Mouse (Mus musculus) stomach, embryonic 15.5 days (tissue): ENCODE measurements around the gene Mier2. TPM values are rescaled to one million over a fixed set of nuclear protein-coding genes. Genes with fewer than 3 reads are reported as not detected.

ENCODE experiments used
- ATAC-seq: fragments of 200-750 bp; cut with Nextera tagmentation; 2 replicates; pipeline ENCODE4 v1.8.0; 2017; ENCODE audit warnings: low read depth, moderate number of reproducible peaks, moderate TSS enrichment; ENCODE audit not compliant: insufficient read depth, low FRiP score
- H3K27ac ChIP-seq: fragments of 300-500 bp; sonication (generic); 2 replicates; pipeline ENCODE4 v1.5.1; 2015; ENCODE audit warnings: mild to moderate bottlenecking, inconsistent platforms
- H3K27me3 ChIP-seq: fragments of 300-500 bp; sonication (generic); replicated peaks from 2 replicates; pipeline ENCODE4 v1.6.1; 2015; ENCODE audit warnings: inconsistent platforms
- H3K36me3 ChIP-seq: fragments of 300-500 bp; sonication (generic); 2 replicates; pipeline ENCODE4 v1.6.1; 2015; ENCODE audit warnings: inconsistent platforms
- H3K4me1 ChIP-seq: fragments of 300-500 bp; sonication (generic); 2 replicates; pipeline ENCODE4 v1.6.1; 2015; ENCODE audit warnings: inconsistent platforms
- H3K4me2 ChIP-seq: fragments of 300-500 bp; sonication (generic); 2 replicates; pipeline ENCODE4 v1.6.1; 2015; ENCODE audit warnings: mild to moderate bottlenecking, inconsistent platforms
- H3K4me3 ChIP-seq: fragments of 300-500 bp; sonication (generic); replicated peaks from 2 replicates; pipeline ENCODE4 v1.5.1; 2015; ENCODE audit warnings: inconsistent platforms
- H3K9ac ChIP-seq: fragments of 300-500 bp; sonication (generic); 2 replicates; pipeline ENCODE4 v1.6.1; 2015; ENCODE audit warnings: inconsistent platforms
- H3K9me3 ChIP-seq: fragments of 300-500 bp; sonication (generic); 2 replicates; pipeline ENCODE4 v1.6.1; 2016; ENCODE audit warnings: inconsistent platforms
- WGBS: fragments of 180-500 bp; shearing (Covaris S2); methylation state at CpG from one replicate; pipeline ENCODE4 v1.1.7; 2015; 5-methylcytosine and 5-hydroxymethylcytosine counted together
- polyA plus RNA-seq: library from polyadenylated mRNA; unstranded; fragments of >200 nt; fragmentation: Nextera tagmentation; extraction: Ambion mirVana; gene quantifications from 2 replicates; pipeline ENCODE4 v1.2.1, GENCODE M21; 2015

Mier2 gene
- polyA plus RNA-seq, 1 experiment from 2014 or later, result 50.1 TPM

DNA sequence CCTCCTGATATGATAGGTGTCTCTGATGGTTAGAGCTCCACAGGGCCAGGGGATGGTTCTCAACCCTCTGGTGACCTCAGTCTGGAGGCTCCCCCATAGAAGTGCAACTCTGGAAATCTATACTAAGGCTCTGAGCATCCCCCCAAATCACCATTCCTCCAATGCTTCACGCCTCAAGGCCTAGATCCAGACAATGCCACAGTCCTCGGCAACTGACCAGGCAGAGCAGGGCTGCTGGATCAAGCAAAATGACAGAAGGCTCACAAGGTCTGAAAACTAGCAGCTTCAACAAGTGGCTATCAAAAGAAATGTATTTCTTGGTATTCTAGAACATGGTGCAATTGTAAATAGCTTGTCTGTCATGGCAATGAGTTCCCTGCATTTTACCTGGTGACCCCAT is 17.2 kb downstream of the Mier2 start:
- no peak for ATAC-seq
- no peak overlapping the region for H3K4me3 ChIP-seq
- no peaks in the 10 kb centered on the region for H3K27me3 ChIP-seq
- no peak overlapping the region for H3K27ac ChIP-seq
- 82% methylated on average over 2 of the region's 2 CpGs for WGBS
- peaks cover 32% of the 10 kb centered on the region for H3K36me3 ChIP-seq
- no peaks in the 10 kb centered on the region for H3K9me3 ChIP-seq
- H3K4me2 ChIP-seq, result no peak overlapping the region
- peaks cover 12% of the 10 kb centered on the region; the same call in 1 of the 2 replicates for H3K4me1 ChIP-seq
- H3K9ac ChIP-seq, result no peak overlapping the region

DNA sequence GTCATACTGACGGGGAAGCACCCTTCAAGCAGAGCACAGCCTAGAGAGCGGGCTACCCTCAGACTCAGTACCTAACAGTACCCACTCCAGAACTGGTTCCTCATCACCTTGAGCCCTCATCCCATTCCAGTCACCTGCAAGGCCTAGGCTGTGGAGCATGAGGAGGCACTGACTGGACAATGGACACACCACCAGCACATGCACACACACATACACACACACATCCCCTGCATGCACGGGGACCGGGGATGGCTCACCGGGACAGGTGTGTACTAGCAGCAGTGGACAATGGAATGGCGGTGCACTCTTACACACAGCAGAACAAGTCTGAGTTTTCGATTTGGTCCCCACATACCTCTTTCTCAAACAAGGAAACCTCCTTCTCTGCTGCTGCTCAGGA is 17.7 kb downstream of the Mier2 start:
- H3K4me3 ChIP-seq, result no peak overlapping the region
- ATAC-seq, result no peak
- no peak overlapping the region for H3K4me2 ChIP-seq
- 86% methylated on average over 7 of the region's 7 CpGs for WGBS
- no peaks in the 10 kb centered on the region for H3K27me3 ChIP-seq
- peaks cover 30% of the 10 kb centered on the region for H3K36me3 ChIP-seq
- H3K27ac ChIP-seq, result no peak overlapping the region
- no peak overlapping the region for H3K9ac ChIP-seq
- peaks cover 12% of the 10 kb centered on the region; the same call in 1 of the 2 replicates for H3K4me1 ChIP-seq
- H3K9me3 ChIP-seq, result no peaks in the 10 kb centered on the region

DNA sequence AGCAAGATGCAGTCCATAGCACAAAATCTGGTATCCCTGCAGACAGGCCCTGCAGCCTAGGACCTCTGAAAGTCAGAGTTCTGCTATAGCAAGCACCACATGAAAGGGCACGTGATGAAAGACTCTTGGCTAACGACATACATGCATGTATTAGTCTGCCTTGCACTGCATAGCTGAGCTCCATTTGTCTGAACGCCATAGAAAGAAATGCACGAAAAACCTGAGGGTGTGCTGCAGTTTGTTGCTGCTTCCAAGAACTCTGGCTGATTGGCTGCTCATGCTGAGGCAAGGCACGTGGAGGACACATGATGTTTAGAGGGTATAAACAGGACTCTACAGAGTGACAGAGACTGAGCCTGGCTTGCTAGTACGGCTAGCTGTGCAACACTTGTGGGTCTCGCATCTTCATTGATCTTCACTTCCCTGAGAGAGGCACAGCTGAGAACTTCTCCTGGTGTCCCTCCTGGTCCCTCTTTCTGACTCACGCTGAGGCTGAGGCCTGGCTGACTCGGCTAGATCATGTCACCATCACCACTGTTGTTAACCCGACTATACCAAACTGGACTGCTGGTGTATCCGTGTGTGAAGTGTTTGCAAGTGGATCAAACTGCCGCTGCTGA is 18.4 kb downstream of the Mier2 start:
- Histone ChIP-seq H3K4me3 (no peak overlapping the region), H3K4me2 (no peak overlapping the region), H3K27ac (no peak overlapping the region), H3K9me3 (no peaks in the 10 kb centered on the region), H3K4me1 (peaks cover 12% of the 10 kb centered on the region; the same call in 1 of the 2 replicates), H3K9ac (no peak overlapping the region), H3K36me3 (peaks cover 24% of the 10 kb centered on the region), H3K27me3 (no peaks in the 10 kb centered on the region)
- WGBS, result 72% methylated on average over 12 of the region's 12 CpGs
- ATAC-seq, result no peak

DNA sequence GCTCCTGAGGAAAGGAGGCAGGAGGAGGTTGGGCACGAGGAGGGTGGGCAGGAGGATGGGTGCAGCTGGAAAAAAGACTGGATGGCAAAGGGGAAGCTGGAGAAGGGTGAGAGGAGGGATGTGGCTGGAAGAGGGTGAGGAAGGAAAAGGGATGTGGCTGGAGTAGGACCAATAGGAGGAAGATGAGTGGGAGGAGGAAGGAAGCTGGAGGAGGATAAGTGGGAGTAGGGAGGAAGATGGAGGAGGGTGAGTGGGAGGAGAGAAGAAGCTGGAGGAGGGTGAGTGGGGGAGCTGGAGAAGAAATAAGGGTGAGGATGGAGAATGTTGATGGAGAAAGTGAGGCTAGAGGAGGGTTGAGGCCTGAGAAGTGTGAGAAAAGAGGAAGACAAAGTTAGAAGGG is 19.6 kb downstream of the Mier2 start:
- ATAC-seq, result no peak
- no peaks in the 10 kb centered on the region for H3K27me3 ChIP-seq

DNA sequence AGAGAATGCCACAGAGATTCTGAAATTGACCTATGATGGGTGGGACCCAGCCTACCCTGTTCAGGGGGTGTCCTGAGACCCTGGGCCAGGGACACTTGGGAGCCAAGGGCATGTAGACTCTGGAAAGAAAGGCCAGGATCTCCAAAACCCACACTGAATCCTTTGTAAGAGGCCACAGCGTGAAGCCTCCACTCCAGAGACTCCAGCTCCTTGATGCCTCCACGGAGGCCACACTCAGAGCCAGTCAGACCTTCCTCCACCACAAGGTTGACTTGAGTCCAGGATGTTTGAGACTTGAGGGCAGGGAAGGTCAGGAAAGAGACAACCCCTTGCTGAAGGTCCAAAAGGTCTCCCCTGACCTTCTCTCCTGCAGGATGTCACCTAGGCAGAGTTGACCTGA is 20.6 kb downstream of the Mier2 start:
- no peaks in the 10 kb centered on the region for H3K9me3 ChIP-seq
- no peak overlapping the region for H3K9ac ChIP-seq
- ATAC-seq, result no peak
- H3K27ac ChIP-seq, result no peak overlapping the region
- 81% methylated on average over 2 of the region's 2 CpGs for WGBS
- H3K4me1 ChIP-seq, result peaks cover 16% of the 10 kb centered on the region; the same call in 1 of the 2 replicates
- H3K36me3 ChIP-seq, result peaks cover 4% of the 10 kb centered on the region; the same call in 1 of the 2 replicates
- no peak overlapping the region for H3K4me2 ChIP-seq
- no peaks in the 10 kb centered on the region for H3K27me3 ChIP-seq
- no peak overlapping the region for H3K4me3 ChIP-seq

More for the DNA sequence above, 19.6 kb downstream of the Mier2 start:
- Histone ChIP-seq H3K27ac (no peak overlapping the region), H3K9me3 (no peaks in the 10 kb centered on the region), H3K36me3 (peaks cover 13% of the 10 kb centered on the region), H3K4me1 (peaks cover 16% of the 10 kb centered on the region; the same call in 1 of the 2 replicates), H3K4me3 (no peak overlapping the region), H3K4me2 (no peak overlapping the region), H3K9ac (no peak overlapping the region)
- WGBS, result 66% methylated on average over 1 of the region's 1 CpGs

DNA sequence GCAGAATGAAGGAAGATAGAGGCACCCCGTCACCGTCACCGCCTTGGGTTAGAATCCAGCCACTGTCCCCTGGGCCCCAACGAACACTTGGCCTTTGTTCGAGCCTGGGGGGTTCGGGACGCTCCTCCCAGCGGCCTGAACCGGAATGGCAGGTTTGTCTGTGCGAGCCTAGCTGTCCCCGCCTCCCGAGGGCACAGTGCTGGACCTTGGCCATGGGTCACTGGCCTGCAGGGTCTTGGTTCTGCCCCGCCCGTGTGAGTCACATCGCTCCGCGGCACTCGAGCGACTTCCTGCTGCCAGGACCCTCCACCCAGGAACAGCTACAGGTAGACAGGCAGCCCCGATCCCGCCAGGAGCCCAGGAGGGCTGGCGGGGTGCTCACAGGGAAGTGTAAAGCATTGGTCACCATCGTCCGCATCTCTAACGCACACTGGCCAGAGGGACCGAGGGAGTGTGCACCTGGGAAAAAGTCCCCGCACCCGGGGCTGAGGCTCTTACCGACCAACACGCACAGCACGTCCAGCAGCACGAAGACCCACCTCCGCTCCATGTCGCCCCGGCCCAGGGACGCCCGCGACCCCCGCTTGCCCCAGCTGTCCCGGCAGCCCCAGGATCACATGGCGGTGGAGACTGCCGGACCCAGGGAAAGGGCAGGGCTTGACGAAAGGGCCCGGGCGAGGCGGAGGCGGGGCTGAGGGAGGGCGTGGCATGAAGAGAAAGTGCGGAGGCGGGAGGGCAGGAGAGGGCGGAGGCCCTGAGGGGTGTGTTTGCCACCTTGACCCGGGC is 21.7 kb downstream of the Mier2 start, which contains the start of gene Plpp2:
Gene Plpp2, minus strand, starts transcription at position 671 of the 786 bp plus-strand sequence.
- Histone ChIP-seq H3K9ac (peak within 1 kb of the TSS; percentile 30; the same call in 1 of the 2 replicates), H3K4me1 (peaks cover 16% of the 10 kb centered on the region; the same call in 1 of the 2 replicates), H3K9me3 (no peaks in the 10 kb centered on the region), H3K27me3 (no peaks in the 10 kb centered on the region), H3K36me3 (0 out of 2 replicates have a peak, but pooled peaks cover 1% of the 10 kb centered on the region), H3K4me3 (peak within 1 kb of the TSS; percentile 53), H3K4me2 (peak within 1 kb of the TSS; percentile 94), H3K27ac (peak within 1 kb of the TSS; percentile 89)
- WGBS, result under 1% methylated on average over 50 of the region's 52 CpGs
- ATAC-seq, result peak; percentile 86

DNA sequence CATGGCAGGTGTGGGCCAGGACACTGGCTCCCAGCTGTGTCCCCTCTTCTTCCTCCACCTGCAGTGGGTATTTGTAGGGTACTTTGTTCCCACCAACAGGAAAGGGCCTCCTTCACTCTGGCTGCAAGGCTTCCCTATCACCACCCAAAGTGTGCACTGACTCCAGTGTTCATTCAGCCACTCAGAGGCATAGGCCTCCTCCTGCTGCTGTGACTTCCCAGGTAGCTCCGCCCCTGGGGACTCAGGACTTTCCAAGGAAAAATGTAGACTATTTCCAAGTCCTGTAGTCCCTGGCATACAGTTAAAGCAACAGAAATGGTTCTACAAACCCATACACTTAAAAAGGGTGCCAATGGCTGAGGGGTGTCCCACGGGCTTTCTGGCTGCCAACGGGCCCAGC is 22.3 kb downstream of the Mier2 start:
- Histone ChIP-seq H3K4me1 (peaks cover 16% of the 10 kb centered on the region; the same call in 1 of the 2 replicates), H3K9ac (0 out of 2 replicates have a peak overlapping the region, but pooled peaks have one; percentile 30), H3K27me3 (no peaks in the 10 kb centered on the region), H3K27ac (peak overlapping the region; percentile 89), H3K36me3 (no peaks in the 10 kb centered on the region), H3K9me3 (no peaks in the 10 kb centered on the region), H3K4me3 (peak overlapping the region; percentile 53), H3K4me2 (peak overlapping the region; percentile 94)
- peak; percentile 48; the same call in 1 of the 2 replicates for ATAC-seq
- WGBS, result 26% methylated on average over 3 of the region's 3 CpGs

DNA sequence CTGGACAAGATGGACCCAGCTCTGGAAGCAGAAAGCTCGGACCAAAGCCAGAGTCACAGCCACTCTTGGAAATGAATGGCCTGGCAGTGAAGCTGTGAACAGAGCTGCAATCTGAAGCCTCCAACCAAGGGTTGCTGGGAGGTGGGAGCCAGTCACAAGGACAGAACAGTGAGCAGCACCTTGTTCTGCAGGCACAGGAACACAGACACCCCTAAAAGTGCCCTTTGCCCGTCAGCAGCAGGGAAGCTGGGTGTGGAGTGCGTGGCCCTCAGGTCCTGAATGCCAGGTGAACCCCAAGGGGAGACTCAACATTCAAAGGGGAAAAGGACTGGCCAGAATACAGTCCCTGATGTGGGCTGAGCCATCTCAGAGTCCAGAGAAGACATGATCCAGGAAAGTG is 23.4 kb downstream of the Mier2 start:
- no peaks in the 10 kb centered on the region for H3K9me3 ChIP-seq
- H3K9ac ChIP-seq, result no peak overlapping the region; the same call in 1 of the 2 replicates
- H3K4me3 ChIP-seq, result no peak overlapping the region
- peaks cover 16% of the 10 kb centered on the region; the same call in 1 of the 2 replicates for H3K4me1 ChIP-seq
- 74% methylated on average over 3 of the region's 3 CpGs for WGBS
- H3K27me3 ChIP-seq, result no peaks in the 10 kb centered on the region
- H3K4me2 ChIP-seq, result peak overlapping the region; percentile 94; the same call in 1 of the 2 replicates
- H3K27ac ChIP-seq, result no peak overlapping the region
- ATAC-seq, result no peak
- 0 out of 2 replicates have a peak, but pooled peaks cover 4% of the 10 kb centered on the region for H3K36me3 ChIP-seq

DNA sequence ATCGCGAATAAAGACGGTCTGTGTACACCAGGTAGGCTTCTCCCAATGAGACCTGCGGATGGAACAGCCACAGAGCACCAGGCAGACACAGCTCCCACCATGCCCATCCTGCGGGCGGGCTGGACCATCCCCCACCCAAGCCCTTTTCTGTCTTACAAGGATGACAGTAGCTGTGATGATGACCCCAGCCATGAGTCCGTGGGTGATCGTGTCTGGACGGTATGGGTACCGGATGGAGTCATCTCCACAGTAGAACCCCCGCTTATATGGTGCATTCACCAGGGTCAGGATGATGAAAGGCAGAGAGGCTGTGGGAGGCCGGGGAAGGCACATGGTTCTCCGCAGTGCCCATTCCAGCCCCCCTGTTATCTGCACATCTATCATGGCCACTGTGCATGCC is 24.3 kb downstream of the Mier2 start:
- 0 out of 2 replicates have a peak, but pooled peaks cover 5% of the 10 kb centered on the region for H3K36me3 ChIP-seq
- no peak overlapping the region for H3K4me3 ChIP-seq
- H3K4me1 ChIP-seq, result peaks cover 16% of the 10 kb centered on the region; the same call in 1 of the 2 replicates
- no peaks in the 10 kb centered on the region for H3K9me3 ChIP-seq
- no peak overlapping the region for H3K27ac ChIP-seq
- no peak for ATAC-seq
- no peak overlapping the region for H3K4me2 ChIP-seq
- 87% methylated on average over 13 of the region's 13 CpGs for WGBS
- H3K27me3 ChIP-seq, result no peaks in the 10 kb centered on the region
- H3K9ac ChIP-seq, result no peak overlapping the region

DNA sequence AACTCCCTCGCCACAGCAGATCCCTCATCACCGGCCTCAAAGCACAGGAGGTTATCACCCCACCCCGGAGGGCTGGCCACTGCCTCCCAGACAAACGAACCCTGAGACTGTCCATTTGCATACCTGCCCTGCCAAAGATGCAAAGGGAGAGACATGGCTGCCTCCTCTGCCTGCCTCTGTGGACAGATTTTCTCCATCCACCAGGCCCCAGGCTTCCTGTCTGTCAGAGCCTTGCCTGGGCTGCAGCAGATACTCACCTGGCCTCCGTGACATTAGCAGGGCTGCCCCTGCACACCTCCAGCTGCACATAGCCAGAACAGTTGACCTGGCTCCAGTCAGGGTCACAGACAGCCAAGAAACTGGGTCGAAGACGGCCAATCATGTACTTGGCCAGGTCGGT is 24.8 kb downstream of the Mier2 start:
- Histone ChIP-seq H3K27ac (no peak overlapping the region), H3K9ac (no peak overlapping the region), H3K9me3 (no peaks in the 10 kb centered on the region), H3K27me3 (no peaks in the 10 kb centered on the region), H3K4me1 (peaks cover 16% of the 10 kb centered on the region; the same call in 1 of the 2 replicates), H3K4me2 (no peak overlapping the region), H3K4me3 (no peak overlapping the region), H3K36me3 (0 out of 2 replicates have a peak, but pooled peaks cover 5% of the 10 kb centered on the region)
- no peak for ATAC-seq
- WGBS, result 74% methylated on average over 8 of the region's 8 CpGs

DNA sequence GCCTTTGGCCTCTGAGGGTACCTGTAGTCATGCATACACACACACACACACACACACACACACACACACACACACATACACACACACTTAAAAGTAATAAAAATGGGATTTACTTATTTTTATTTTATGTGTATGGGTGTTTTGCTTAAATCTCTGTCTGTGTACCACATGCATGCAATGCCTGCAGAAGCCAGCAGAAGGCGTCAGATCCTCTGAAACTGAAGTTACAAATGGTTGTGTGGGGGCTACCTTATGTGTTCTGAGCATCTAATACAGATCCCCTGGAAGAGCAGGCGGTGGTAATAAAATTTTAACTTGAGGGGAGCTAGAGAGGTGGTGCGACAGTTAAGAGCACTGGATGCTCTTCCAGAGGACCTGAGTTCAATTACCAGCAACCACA is 26.9 kb downstream of the Mier2 start:
- no peak overlapping the region for H3K9ac ChIP-seq
- no peak overlapping the region for H3K27ac ChIP-seq
- no peak overlapping the region for H3K4me2 ChIP-seq
- H3K36me3 ChIP-seq, result 0 out of 2 replicates have a peak, but pooled peaks cover 5% of the 10 kb centered on the region
- H3K4me3 ChIP-seq, result no peak overlapping the region
- ATAC-seq, result no peak
- WGBS, result 82% methylated on average over 3 of the region's 3 CpGs
- H3K9me3 ChIP-seq, result no peaks in the 10 kb centered on the region
- no peaks in the 10 kb centered on the region for H3K27me3 ChIP-seq
- peaks cover 7% of the 10 kb centered on the region; the same call in 1 of the 2 replicates for H3K4me1 ChIP-seq

DNA sequence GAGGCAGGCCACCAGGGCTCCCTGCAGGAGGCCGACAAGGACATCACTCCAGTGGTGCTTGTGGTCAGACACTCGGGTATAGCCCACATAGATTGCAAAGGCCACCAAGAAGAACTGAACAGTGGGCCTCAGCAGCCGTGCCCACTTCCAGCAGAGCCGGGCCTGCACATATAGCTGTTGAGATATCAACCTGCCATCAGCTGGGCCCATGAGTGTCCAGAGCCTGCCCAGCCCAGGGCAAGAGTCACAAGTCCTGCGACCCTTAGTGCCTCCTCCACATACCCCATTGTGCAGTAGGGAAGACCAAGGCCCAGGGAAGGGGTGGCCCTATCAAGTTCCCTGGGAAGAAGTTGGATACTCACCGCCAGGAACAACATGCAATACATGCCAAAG is 27.6 kb downstream of the Mier2 start:
- no peak overlapping the region for H3K9ac ChIP-seq
- 85% methylated on average over 6 of the region's 6 CpGs for WGBS
- no peak overlapping the region for H3K27ac ChIP-seq
- H3K4me2 ChIP-seq, result no peak overlapping the region
- 0 out of 2 replicates have a peak, but pooled peaks cover 5% of the 10 kb centered on the region for H3K4me1 ChIP-seq
- 0 out of 2 replicates have a peak, but pooled peaks cover 5% of the 10 kb centered on the region for H3K36me3 ChIP-seq
- H3K4me3 ChIP-seq, result no peak overlapping the region
- no peaks in the 10 kb centered on the region for H3K27me3 ChIP-seq
- H3K9me3 ChIP-seq, result no peaks in the 10 kb centered on the region
- ATAC-seq, result no peak
